Mouse (Mus musculus): ENCODE measurements around the gene Zcchc24. TPM values are rescaled to one million over a fixed set of nuclear protein-coding genes. Genes with fewer than 3 reads are reported as not detected.
A peak's percentile ranks its signal among the peaks of the same experiment; 100 is the strongest.

Zcchc24 gene
- total RNA-seq, 2 experiments from 2014 or later, result 47.0 TPM

GRCm38 (mm10) chr14:25686216-25686945 lies 82.5 kb downstream of the Zcchc24 start:
- Histone ChIP-seq H3K4me3 (no peak overlapping the region), H3K27ac (no peak overlapping the region)
- intact Hi-C loops (cut with DNase I), result no loop called here
- TF ChIP-seq CTCF (IDR thresholded peaks at IDR 0.05), result no peak
- no peak for DNase-seq (ENCODE audit: extremely low spot score in 1 of 2, low spot score in 2 of 2)

GRCm38 (mm10) chr14:25682020-25682419 lies 86.8 kb downstream of the Zcchc24 start:
- no peak for TF ChIP-seq CTCF (IDR thresholded peaks at IDR 0.05)
- no peak for DNase-seq (ENCODE audit: extremely low spot score in 1 of 2, low spot score in 2 of 2)
- no peak overlapping the region for H3K4me3 ChIP-seq
- intact Hi-C loops (cut with DNase I), result no loop called here
- H3K27ac ChIP-seq, result no peak overlapping the region

DNA sequence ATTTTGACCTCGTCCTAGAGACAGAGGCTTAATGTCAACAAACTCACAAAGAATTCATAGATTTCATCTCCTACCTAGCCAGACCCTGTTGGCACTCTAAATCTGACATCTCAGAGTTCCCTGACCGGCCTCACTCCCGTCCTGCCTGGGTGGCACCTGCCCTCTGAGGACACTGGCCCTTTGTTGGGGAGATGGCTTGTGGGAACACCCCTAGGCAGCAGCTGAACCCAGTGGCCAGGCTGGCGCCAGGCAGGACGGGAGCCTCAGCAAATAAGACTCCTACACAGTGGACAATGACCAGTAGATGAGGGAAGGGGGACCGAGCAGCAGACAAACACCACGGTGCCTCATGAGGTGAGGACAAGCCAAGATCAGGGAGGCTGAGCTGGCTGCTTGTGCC lies 89.2 kb downstream of the Zcchc24 start:
- intact Hi-C loops (cut with DNase I), result no loop called here
- no peak for TF ChIP-seq CTCF (IDR thresholded peaks at IDR 0.05)

GRCm38 (mm10) chr14:25667587-25667986 lies 101.3 kb downstream of the Zcchc24 start:
- Histone ChIP-seq H3K27ac (peak overlapping the region; percentile 36; the same call in 1 of the 2 replicates), H3K4me3 (no peak overlapping the region)
- intact Hi-C loops (cut with DNase I), result no loop called here
- DNase-seq (ENCODE audit: extremely low spot score in 1 of 2, low spot score in 2 of 2), result no peak
- TF ChIP-seq CTCF (IDR thresholded peaks at IDR 0.05), result no peak

More for the DNA sequence above, 89.2 kb downstream of the Zcchc24 start:
- H3K27ac ChIP-seq, result no peak overlapping the region
- no peak for DNase-seq (ENCODE audit: extremely low spot score in 1 of 2, low spot score in 2 of 2)
- H3K4me3 ChIP-seq, result no peak overlapping the region

DNA sequence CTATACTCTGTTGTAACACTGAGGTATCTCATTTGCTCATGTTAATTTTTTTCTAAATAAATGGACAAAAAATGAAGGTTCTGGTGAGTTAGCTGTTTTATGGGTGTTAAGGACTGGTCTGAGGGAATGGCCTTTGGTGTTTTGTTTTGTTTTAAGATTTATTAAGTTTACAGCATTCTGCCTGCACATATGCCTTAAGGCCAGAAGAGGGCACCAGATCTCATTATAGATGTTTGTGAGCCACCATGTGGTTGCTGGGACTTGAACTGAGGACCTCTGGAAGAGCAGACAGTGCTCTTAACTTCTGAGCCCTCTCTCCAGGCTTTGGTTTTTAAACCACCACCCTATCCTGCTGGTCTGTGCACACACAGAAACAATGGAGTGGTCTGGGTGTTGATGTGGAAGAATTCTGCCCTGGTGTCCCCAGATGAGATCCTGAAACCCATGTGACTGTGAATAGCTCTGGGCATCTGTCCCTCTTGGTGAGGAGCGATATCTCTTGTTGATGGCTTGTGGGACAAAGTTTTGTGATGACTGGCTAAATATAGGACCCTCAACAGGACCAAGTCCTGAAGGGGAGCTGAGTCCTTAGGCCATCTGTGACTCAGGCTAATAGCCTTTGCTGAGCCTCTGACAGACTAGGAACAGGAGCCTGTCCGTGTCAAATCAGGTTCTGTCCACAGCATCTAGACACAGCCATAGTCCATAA lies 102.0 kb downstream of the Zcchc24 start:
- intact Hi-C loops (cut with DNase I), result no loop called here
- Histone ChIP-seq H3K27ac (no peak overlapping the region), H3K4me3 (no peak overlapping the region)
- peak; percentile 58 for TF ChIP-seq CTCF (IDR thresholded peaks at IDR 0.05)
- no peak for DNase-seq (ENCODE audit: extremely low spot score in 1 of 2, low spot score in 2 of 2)

DNA sequence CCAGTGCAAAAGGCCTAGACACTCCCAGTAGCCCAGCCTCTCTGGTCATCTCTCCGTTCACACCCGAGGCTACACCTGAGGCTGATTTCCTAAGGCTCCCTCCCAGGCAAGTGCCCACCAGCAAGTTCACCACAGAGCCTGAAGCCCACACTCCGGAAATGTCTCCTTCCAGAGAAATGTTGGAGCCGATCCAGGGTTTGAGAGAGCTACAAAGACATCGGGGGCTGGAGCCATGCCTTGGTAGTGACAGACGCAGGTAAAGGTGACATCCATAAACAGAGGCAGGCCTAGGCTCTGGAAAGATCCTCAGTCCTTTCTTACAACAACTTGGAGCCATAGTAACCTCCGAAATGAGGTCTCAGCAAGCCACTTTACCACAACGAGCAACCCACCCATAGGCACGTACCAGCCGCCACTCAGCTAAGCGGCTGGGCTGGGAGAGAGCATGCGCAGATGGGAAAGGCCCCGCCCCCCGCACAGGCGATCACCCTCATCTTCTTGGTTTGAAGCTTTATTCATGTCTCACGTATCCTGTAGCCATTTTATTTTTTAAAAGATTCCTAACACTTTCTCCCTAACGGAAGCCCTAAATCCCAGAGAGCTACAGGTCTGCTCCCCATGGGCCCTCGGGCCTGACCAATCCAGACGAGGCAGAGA lies 103.4 kb downstream of the Zcchc24 start:
- intact Hi-C loops (cut with DNase I), result no loop called here
- Histone ChIP-seq H3K27ac (no peak overlapping the region; the same call in 1 of the 2 replicates), H3K4me3 (no peak overlapping the region)
- no peak for TF ChIP-seq CTCF (IDR thresholded peaks at IDR 0.05)
- DNase-seq (ENCODE audit: extremely low spot score in 1 of 2, low spot score in 2 of 2), result peak in 1 of 2 experiments; percentile 37

DNA sequence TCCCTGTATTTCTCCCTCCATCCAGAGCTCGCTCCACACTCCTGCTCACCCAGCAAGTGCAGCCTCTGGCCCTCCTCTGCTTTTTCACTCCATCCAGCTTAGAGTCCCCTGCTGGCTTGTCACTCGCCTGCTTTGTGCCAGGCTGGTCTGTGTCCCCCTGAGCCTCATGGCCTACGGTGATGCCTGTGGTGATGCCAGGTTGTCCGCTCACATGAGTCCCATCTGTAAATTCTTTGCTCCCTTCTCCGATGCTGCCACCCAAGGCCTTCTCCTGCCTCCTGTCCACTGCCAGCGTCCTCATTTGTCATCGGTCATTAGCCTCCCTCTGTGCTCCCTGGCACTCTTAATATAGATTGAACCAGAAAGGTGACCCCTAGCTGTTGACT lies 104.5 kb downstream of the Zcchc24 start:
- no peak for TF ChIP-seq CTCF (IDR thresholded peaks at IDR 0.05)
- no peak for DNase-seq (ENCODE audit: extremely low spot score in 1 of 2, low spot score in 2 of 2)
- intact Hi-C loops (cut with DNase I), result no loop called here
- Histone ChIP-seq H3K4me3 (no peak overlapping the region), H3K27ac (no peak overlapping the region)

DNA sequence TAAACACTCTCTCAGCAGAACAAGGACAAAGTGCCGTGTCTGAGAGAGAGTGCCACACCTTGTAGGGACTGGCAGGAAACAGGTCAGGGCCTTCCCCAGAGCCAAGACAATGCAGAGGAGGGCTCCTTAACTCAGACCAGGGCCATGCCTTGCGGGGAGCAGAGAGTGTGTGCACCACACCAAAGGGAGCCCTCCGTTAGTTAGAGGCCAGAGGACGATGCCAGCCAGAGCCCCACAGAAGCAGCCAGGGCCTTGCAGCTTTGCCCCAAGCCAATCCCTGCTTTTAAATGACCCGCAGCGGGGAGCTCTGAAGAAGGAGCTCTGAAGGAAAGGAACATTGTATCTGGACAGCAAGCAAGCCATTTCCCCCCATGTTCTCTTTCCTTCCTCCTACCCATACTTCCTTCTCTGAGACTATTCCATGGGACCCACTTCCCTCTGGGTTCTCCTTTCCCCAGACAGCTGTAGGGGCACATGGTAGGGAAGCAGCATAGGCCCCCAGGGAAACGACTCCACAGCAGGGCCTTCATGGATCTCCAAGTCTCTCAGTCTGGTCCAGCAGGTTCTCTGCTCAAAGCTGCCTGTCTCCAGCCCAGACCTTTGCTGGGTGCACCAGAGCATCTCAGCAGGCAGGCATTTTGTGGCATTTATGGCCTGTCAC lies 105.1 kb downstream of the Zcchc24 start:
- no peak for TF ChIP-seq CTCF (IDR thresholded peaks at IDR 0.05)
- Histone ChIP-seq H3K27ac (no peak overlapping the region), H3K4me3 (no peak overlapping the region)
- DNase-seq (ENCODE audit: extremely low spot score in 1 of 2, low spot score in 2 of 2), result no peak
- intact Hi-C loops (cut with DNase I), result no loop called here

Other genes with a start within 250 kb of the Zcchc24 start
- 10 to 100 TPM; 24.0 to 24.3 TPM for gene Ppif, start 74.9 kb downstream of the Zcchc24 start, total RNA-seq (2021)
- gene Anxa11, start 73.1 kb upstream of the Zcchc24 start, total RNA-seq (2021), result 10 to 100 TPM; 40.4 to 50.7 TPM
- gene Plac9a, start 134.1 kb upstream of the Zcchc24 start, total RNA-seq (2021), result not detected
- gene Tmem254a, start 158.6 kb upstream of the Zcchc24 start, total RNA-seq (2021), result 1 to 10 TPM; 5.8 to 6.6 TPM
- not detected for gene Cphx1, start 169.3 kb upstream of the Zcchc24 start, total RNA-seq (2021)
- under 1 TPM in 1 of 2 experiments, not detected in 1; 0.30 TPM for gene Duxbl1, start 209.5 kb upstream of the Zcchc24 start, total RNA-seq (2021)